8 mouse cellular contexts compared by ENCODE assay signal in genomic region chr7:80191455-80191854, GRCm38 (mm10). TPM values are rescaled to one million over a fixed set of nuclear protein-coding genes. Genes with fewer than 3 reads are reported as not detected.
A peak's percentile ranks its signal among the peaks of the same experiment; 100 is the strongest.
DNase-seq lines count a peak whose midpoint lies in the region; ATAC-seq and TF ChIP-seq lines count a peak whose summit lies in the region.

No protein-coding gene starts in this region.

- H3K9me3 ChIP-seq in heart, embryonic 11.5 days (replicated peaks; ENCODE audit: control insufficient read depth, low read length) = no peaks in the 10 kb centered on the region
- H3K9me3 ChIP-seq in embryonic facial prominence, embryonic 11.5 days (replicated peaks; ENCODE audit: control insufficient read depth, low read length) = no peaks in the 10 kb centered on the region
- no peaks in the 10 kb centered on the region for H3K9me3 ChIP-seq in intestine, embryonic 15.5 days
- H3K9me3 ChIP-seq in liver, postnatal 0 days (ENCODE audit: low read length) = no peaks in the 10 kb centered on the region

- ATAC-seq in heart, embryonic 11.5 days (replicated peaks; ENCODE audit: insufficient number of reproducible peaks, low FRiP score, low TSS enrichment) = no peak
- peak; percentile 45; the same call in 1 of the 2 replicates for ATAC-seq in embryonic facial prominence, embryonic 11.5 days (replicated peaks; ENCODE audit: insufficient number of reproducible peaks, low FRiP score, low TSS enrichment, low read depth)
- ATAC-seq in intestine, embryonic 15.5 days = peak; percentile 24
- ATAC-seq in liver, postnatal 0 days = peak; percentile 3; the same call in 1 of the 2 replicates

- peaks cover 22% of the 10 kb centered on the region for H3K4me1 ChIP-seq in heart, embryonic 11.5 days (ENCODE audit: control insufficient read depth, insufficient read depth, low read length)
- H3K4me1 ChIP-seq in embryonic facial prominence, embryonic 11.5 days (ENCODE audit: control insufficient read depth, insufficient read depth, low read length) = peaks cover 4% of the 10 kb centered on the region; the same call in 1 of the 2 replicates
- H3K4me1 ChIP-seq in intestine, embryonic 15.5 days (replicated peaks) = peaks cover 42% of the 10 kb centered on the region
- H3K4me1 ChIP-seq in liver, postnatal 0 days (ENCODE audit: insufficient read depth) = peaks cover 67% of the 10 kb centered on the region

- TF ChIP-seq EP300 in liver, postnatal 0 days (IDR thresholded peaks at IDR 0.05; ENCODE audit: low read depth) = no peak

- peak; percentile 95 for DNase-seq in heart, adult 11 months
- DNase-seq in embryonic facial prominence, embryonic 11.5 days (ENCODE audit: low spot score) = peak; percentile 55
- DNase-seq in liver, postnatal 0 days = peak; percentile 69
- DNase-seq in spleen, adult 12 weeks (ENCODE audit: low spot score) = peak; percentile 53
- DNase-seq in adipocyte (ENCODE audit: low spot score) = no peak
- DNase-seq in gastrocnemius, postnatal 4 days (ENCODE audit: low spot score in 2 of 2) = no peak

- 0 out of 2 replicates have a peak, but pooled peaks cover 3% of the 10 kb centered on the region for H3K27me3 ChIP-seq in heart, embryonic 11.5 days (ENCODE audit: control insufficient read depth, insufficient read depth, low read length)
- no peaks in the 10 kb centered on the region for H3K27me3 ChIP-seq in embryonic facial prominence, embryonic 11.5 days (ENCODE audit: control insufficient read depth, insufficient read depth, low read length)
- no peaks in the 10 kb centered on the region for H3K27me3 ChIP-seq in intestine, embryonic 15.5 days (replicated peaks)
- H3K27me3 ChIP-seq in liver, postnatal 0 days (ENCODE audit: insufficient read depth, low read length) = no peaks in the 10 kb centered on the region

- H3K27ac ChIP-seq in heart, embryonic 11.5 days (ENCODE audit: low read depth, low read length) = no peak overlapping the region
- H3K27ac ChIP-seq in embryonic facial prominence, embryonic 11.5 days (replicated peaks; ENCODE audit: low read depth, low read length) = no peak overlapping the region
- H3K27ac ChIP-seq in intestine, embryonic 15.5 days = peak overlapping the region; percentile 84
- H3K27ac ChIP-seq in liver, postnatal 0 days (ENCODE audit: low read depth) = peak overlapping the region; percentile 86

- H3K4me3 ChIP-seq in heart, embryonic 11.5 days (ENCODE audit: low read depth, low read length) = no peak overlapping the region
- no peak overlapping the region for H3K4me3 ChIP-seq in embryonic facial prominence, embryonic 11.5 days (ENCODE audit: low read depth, low read length)
- H3K4me3 ChIP-seq in intestine, embryonic 15.5 days (replicated peaks) = no peak overlapping the region
- H3K4me3 ChIP-seq in liver, postnatal 0 days (ENCODE audit: low read depth, low read length) = no peak overlapping the region

- WGBS in heart, embryonic 11.5 days (ENCODE audit: insufficient replicate concordance) = 43% methylated on average over 5 of the region's 5 CpGs
- 44% methylated on average over 5 of the region's 5 CpGs for WGBS in embryonic facial prominence, embryonic 11.5 days
- 42% methylated on average over 5 of the region's 5 CpGs for WGBS in intestine, embryonic 15.5 days
- WGBS in liver, postnatal 0 days (ENCODE audit: insufficient replicate concordance) = 32% methylated on average over 5 of the region's 5 CpGs

- H3K4me2 ChIP-seq in heart, embryonic 11.5 days = no peak overlapping the region
- H3K4me2 ChIP-seq in embryonic facial prominence, embryonic 11.5 days (ENCODE audit: low read depth, low read length) = no peak overlapping the region
- peak overlapping the region; percentile 67 for H3K4me2 ChIP-seq in intestine, embryonic 15.5 days (replicated peaks)
- H3K4me2 ChIP-seq in liver, postnatal 0 days (ENCODE audit: low read depth, low read length) = peak overlapping the region; percentile 71

- 0 out of 2 replicates have a peak, but pooled peaks have one; percentile 7 for TF ChIP-seq CTCF in liver, postnatal 0 days (IDR thresholded peaks at IDR 0.05; ENCODE audit: low read depth)

- no peak overlapping the region for H3K9ac ChIP-seq in heart, embryonic 11.5 days (ENCODE audit: low read depth, low read length)
- no peak overlapping the region for H3K9ac ChIP-seq in embryonic facial prominence, embryonic 11.5 days (replicated peaks; ENCODE audit: low read length)
- peak overlapping the region; percentile 6; the same call in 1 of the 2 replicates for H3K9ac ChIP-seq in intestine, embryonic 15.5 days
- peak overlapping the region; percentile 7 for H3K9ac ChIP-seq in liver, postnatal 0 days (replicated peaks)

- no peaks in the 10 kb centered on the region for H3K36me3 ChIP-seq in heart, embryonic 11.5 days (ENCODE audit: control insufficient read depth, insufficient read depth, low read length)
- no peaks in the 10 kb centered on the region for H3K36me3 ChIP-seq in embryonic facial prominence, embryonic 11.5 days (replicated peaks; ENCODE audit: control insufficient read depth, insufficient read depth, low read depth, low read length)
- no peaks in the 10 kb centered on the region for H3K36me3 ChIP-seq in intestine, embryonic 15.5 days
- H3K36me3 ChIP-seq in liver, postnatal 0 days (replicated peaks; ENCODE audit: insufficient read depth, low read length) = no peaks in the 10 kb centered on the region

RNA-seq across cellular contexts. Expression of gene Sema4b, which starts 4.8 kb away (rescaled TPM):
- polyA plus RNA-seq in heart, embryonic 11.5 days (2014; fragmentation: Nextera tagmentation; extraction: Ambion mirVana) = 5.9 and 8.5 TPM in 2 replicates
- 6.9 and 7.7 TPM in 2 replicates for polyA plus RNA-seq in embryonic facial prominence, embryonic 11.5 days (2014; fragmentation: Nextera tagmentation; extraction: Ambion mirVana)
- polyA plus RNA-seq in intestine, embryonic 15.5 days (2015; fragmentation: Nextera tagmentation; extraction: Ambion mirVana) = 16.8 and 16.9 TPM in 2 replicates
- 11.7 and 13.5 TPM in 2 replicates for polyA plus RNA-seq in liver, postnatal 0 days (2015; fragmentation: Nextera tagmentation; extraction: Ambion mirVana)
- 1 to 10 TPM; 5.4 to 5.6 TPM for total RNA-seq in gastrocnemius, postnatal 4 days (2021)

RNA-seq across cellular contexts. Expression of gene Cib1, which starts 41.2 kb away (rescaled TPM):
- 53.8 and 57.4 TPM in 2 replicates for polyA plus RNA-seq in heart, embryonic 11.5 days (2014; fragmentation: Nextera tagmentation; extraction: Ambion mirVana)
- 53.7 and 59.5 TPM in 2 replicates for polyA plus RNA-seq in embryonic facial prominence, embryonic 11.5 days (2014; fragmentation: Nextera tagmentation; extraction: Ambion mirVana)
- 199 and 237 TPM in 2 replicates for polyA plus RNA-seq in intestine, embryonic 15.5 days (2015; fragmentation: Nextera tagmentation; extraction: Ambion mirVana)
- polyA plus RNA-seq in liver, postnatal 0 days (2015; fragmentation: Nextera tagmentation; extraction: Ambion mirVana) = 79.4 and 89.2 TPM in 2 replicates
- 10 to 100 TPM; 21.1 to 21.2 TPM for total RNA-seq in gastrocnemius, postnatal 4 days (2021)

RNA-seq across cellular contexts. Expression of gene Gdpgp1, which starts 41.2 kb away (rescaled TPM):
- 4.6 and 5.5 TPM in 2 replicates for polyA plus RNA-seq in heart, embryonic 11.5 days (2014; fragmentation: Nextera tagmentation; extraction: Ambion mirVana)
- polyA plus RNA-seq in embryonic facial prominence, embryonic 11.5 days (2014; fragmentation: Nextera tagmentation; extraction: Ambion mirVana) = 2.2 and 3.9 TPM in 2 replicates
- 6.5 and 6.6 TPM in 2 replicates for polyA plus RNA-seq in intestine, embryonic 15.5 days (2015; fragmentation: Nextera tagmentation; extraction: Ambion mirVana)
- 1.5 and 1.6 TPM in 2 replicates for polyA plus RNA-seq in liver, postnatal 0 days (2015; fragmentation: Nextera tagmentation; extraction: Ambion mirVana)
- total RNA-seq in gastrocnemius, postnatal 4 days (2021) = 1 to 10 TPM; 1.7 to 1.9 TPM

RNA-seq across cellular contexts. Expression of gene Ttll13, which starts 54.7 kb away (rescaled TPM):
- 0.31 and 0.51 TPM in 2 replicates for polyA plus RNA-seq in heart, embryonic 11.5 days (2014; fragmentation: Nextera tagmentation; extraction: Ambion mirVana)
- 0.13 and 0.35 TPM in 2 replicates for polyA plus RNA-seq in embryonic facial prominence, embryonic 11.5 days (2014; fragmentation: Nextera tagmentation; extraction: Ambion mirVana)
- polyA plus RNA-seq in intestine, embryonic 15.5 days (2015; fragmentation: Nextera tagmentation; extraction: Ambion mirVana) = 0.96 and 1.3 TPM in 2 replicates
- 0.43 TPM in 2 replicates for polyA plus RNA-seq in liver, postnatal 0 days (2015; fragmentation: Nextera tagmentation; extraction: Ambion mirVana)
- total RNA-seq in gastrocnemius, postnatal 4 days (2021) = under 1 TPM; 0.36 to 0.61 TPM

Comparison
In these comparisons a context has a peak if more than half of its experiments do, and no peak if none do; other contexts are left out.
1. DNase-seq: peak in heart, adult 11 months (single experiment), embryonic facial prominence, embryonic 11.5 days (single experiment), liver, postnatal 0 days (single experiment) and spleen, adult 12 weeks (single experiment); none in adipocyte (single experiment) and gastrocnemius, postnatal 4 days (0 of 2).
2. H3K27ac ChIP-seq: peak in intestine, embryonic 15.5 days (single experiment) and liver, postnatal 0 days (single experiment); none in heart, embryonic 11.5 days (single experiment) and embryonic facial prominence, embryonic 11.5 days (single experiment).
3. H3K4me2 ChIP-seq: peak in intestine, embryonic 15.5 days (single experiment) and liver, postnatal 0 days (single experiment); none in heart, embryonic 11.5 days (single experiment) and embryonic facial prominence, embryonic 11.5 days (single experiment).
4. H3K9ac ChIP-seq: peak in intestine, embryonic 15.5 days (single experiment) and liver, postnatal 0 days (single experiment); none in heart, embryonic 11.5 days (single experiment) and embryonic facial prominence, embryonic 11.5 days (single experiment).